Mouse (Mus musculus) kidney, postnatal 0 days (tissue): Measurements from ENCODE around the gene Sv2a. TPM values are rescaled to one million over a fixed set of nuclear protein-coding genes. Genes with fewer than 3 reads are reported as not detected.

Experiments used
- ATAC-seq: fragments of 200-750 bp; cut with Nextera tagmentation; replicated peaks from 2 replicates; pipeline ENCODE4 v1.8.0; 2017; ENCODE audit warnings: low read depth, moderate number of reproducible peaks, moderate TSS enrichment, moderate library complexity; ENCODE audit not compliant: low FRiP score
- DNase-seq: peaks from one replicate; pipeline ENCODE4 v3.0.0-alpha.2; 2016; ENCODE audit warnings: low spot score
- H3K27ac ChIP-seq: fragments of 300-500 bp; sonication (generic); 2 replicates; pipeline ENCODE4 v1.5.1; 2014; ENCODE audit warnings: mild to moderate bottlenecking
- H3K27me3 ChIP-seq: fragments of 300-500 bp; sonication (generic); 2 replicates; pipeline ENCODE4 v1.6.1; 2014; ENCODE audit warnings: low read length, mixed read lengths; ENCODE audit not compliant: insufficient read depth
- H3K36me3 ChIP-seq: fragments of 300-500 bp; sonication (generic); 2 replicates; pipeline ENCODE4 v1.6.1; 2014; ENCODE audit warnings: low read length, mixed read lengths; ENCODE audit not compliant: insufficient read depth
- H3K4me1 ChIP-seq: fragments of 300-500 bp; sonication (generic); replicated peaks from 2 replicates; pipeline ENCODE4 v1.6.1; 2014; ENCODE audit warnings: antibody characterized with exemption, low read length, mixed read lengths; ENCODE audit not compliant: insufficient read depth
- H3K4me2 ChIP-seq: fragments of 300-500 bp; sonication (generic); 2 replicates; pipeline ENCODE4 v1.6.1; 2014; ENCODE audit warnings: mild to moderate bottlenecking, low read length, moderate library complexity, mixed read lengths
- H3K4me3 ChIP-seq: fragments of 300-500 bp; sonication (generic); replicated peaks from 2 replicates; pipeline ENCODE4 v1.5.1; 2014; ENCODE audit warnings: low read depth, low read length
- H3K9ac ChIP-seq: fragments of 300-500 bp; sonication (generic); 2 replicates; pipeline ENCODE4 v1.6.1; 2014; ENCODE audit warnings: low read depth, low read length
- H3K9me3 ChIP-seq: fragments of 300-500 bp; sonication (generic); replicated peaks from 2 replicates; pipeline ENCODE4 v1.6.1; 2016; ENCODE audit warnings: low read length, inconsistent platforms, mixed read lengths
- CTCF ChIP-seq: IDR thresholded peaks from 2 replicates; pipeline ENCODE4 v1.5.1; 2016; ENCODE audit warnings: antibody characterized with exemption, low read depth, mild to moderate bottlenecking, moderate library complexity
- WGBS: fragments of 180-500 bp; shearing (Covaris S2); extraction: QIAGEN DNeasy Blood & Tissue Kit; methylation state at CpG from one replicate; pipeline ENCODE4 v1.1.7; 2014; 5-methylcytosine and 5-hydroxymethylcytosine counted together
- polyA plus RNA-seq: library from polyadenylated mRNA; unstranded; fragments of >200 nt; fragmentation: Nextera tagmentation; extraction: Ambion mirVana; gene quantifications from 2 replicates; pipeline ENCODE4 v1.2.1, GENCODE M21; 2015

The Sv2a gene
- polyA plus RNA-seq, 1 experiment from 2014 or later = 12.2 TPM

DNA sequence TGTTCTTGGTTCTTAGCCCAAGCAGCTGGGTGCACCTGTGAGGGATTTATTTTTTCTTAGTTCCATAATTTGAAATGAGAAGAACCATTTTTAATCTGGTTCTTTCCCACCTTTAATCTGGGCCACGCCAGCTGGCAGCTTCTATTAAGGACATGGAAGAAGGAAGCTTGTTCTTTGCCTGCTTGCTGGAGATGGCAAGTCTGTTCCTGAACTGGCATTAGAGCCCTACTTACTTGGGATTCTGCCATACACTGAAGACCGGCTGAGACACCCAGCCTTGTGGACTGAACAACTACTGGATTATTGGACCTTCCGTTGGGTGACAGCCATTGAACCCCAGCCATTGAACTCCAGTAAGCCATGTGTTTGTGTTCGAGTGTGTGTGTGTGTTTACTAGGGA is 41.8 kb downstream of the Sv2a start:
- no peak for TF ChIP-seq CTCF
- no peak overlapping the region for H3K27ac ChIP-seq
- peaks cover 33% of the 10 kb centered on the region for H3K4me1 ChIP-seq
- no peaks in the 10 kb centered on the region for H3K9me3 ChIP-seq
- no peak overlapping the region for H3K4me3 ChIP-seq
- DNase-seq (no peak), ATAC-seq (no peak)
- no peak overlapping the region for H3K9ac ChIP-seq
- H3K27me3 ChIP-seq = no peaks in the 10 kb centered on the region
- 87% methylated on average over 4 of the region's 4 CpGs for WGBS
- H3K36me3 ChIP-seq = no peaks in the 10 kb centered on the region
- peak overlapping the region; percentile 60 for H3K4me2 ChIP-seq

DNA sequence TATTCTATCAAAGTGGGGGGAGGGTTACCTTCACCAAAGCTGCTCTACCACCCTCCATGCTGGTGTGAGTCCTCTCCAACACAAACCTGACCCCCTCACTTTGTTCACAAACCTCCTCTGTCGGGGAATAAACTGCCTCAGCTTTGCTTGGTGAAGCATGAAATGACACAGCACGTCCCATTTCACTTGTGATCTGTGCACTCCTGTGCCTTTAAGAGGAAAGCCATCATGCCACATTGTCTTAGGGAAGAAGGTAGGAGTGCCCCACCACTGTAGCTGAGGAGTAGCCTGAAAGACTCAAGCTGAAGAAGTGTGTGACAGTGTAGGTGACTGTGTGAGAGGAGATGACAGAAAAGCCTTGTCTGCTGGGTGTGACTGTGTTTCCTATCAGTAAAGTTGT is 44.5 kb downstream of the Sv2a start:
- no peak overlapping the region for H3K4me2 ChIP-seq

DNA sequence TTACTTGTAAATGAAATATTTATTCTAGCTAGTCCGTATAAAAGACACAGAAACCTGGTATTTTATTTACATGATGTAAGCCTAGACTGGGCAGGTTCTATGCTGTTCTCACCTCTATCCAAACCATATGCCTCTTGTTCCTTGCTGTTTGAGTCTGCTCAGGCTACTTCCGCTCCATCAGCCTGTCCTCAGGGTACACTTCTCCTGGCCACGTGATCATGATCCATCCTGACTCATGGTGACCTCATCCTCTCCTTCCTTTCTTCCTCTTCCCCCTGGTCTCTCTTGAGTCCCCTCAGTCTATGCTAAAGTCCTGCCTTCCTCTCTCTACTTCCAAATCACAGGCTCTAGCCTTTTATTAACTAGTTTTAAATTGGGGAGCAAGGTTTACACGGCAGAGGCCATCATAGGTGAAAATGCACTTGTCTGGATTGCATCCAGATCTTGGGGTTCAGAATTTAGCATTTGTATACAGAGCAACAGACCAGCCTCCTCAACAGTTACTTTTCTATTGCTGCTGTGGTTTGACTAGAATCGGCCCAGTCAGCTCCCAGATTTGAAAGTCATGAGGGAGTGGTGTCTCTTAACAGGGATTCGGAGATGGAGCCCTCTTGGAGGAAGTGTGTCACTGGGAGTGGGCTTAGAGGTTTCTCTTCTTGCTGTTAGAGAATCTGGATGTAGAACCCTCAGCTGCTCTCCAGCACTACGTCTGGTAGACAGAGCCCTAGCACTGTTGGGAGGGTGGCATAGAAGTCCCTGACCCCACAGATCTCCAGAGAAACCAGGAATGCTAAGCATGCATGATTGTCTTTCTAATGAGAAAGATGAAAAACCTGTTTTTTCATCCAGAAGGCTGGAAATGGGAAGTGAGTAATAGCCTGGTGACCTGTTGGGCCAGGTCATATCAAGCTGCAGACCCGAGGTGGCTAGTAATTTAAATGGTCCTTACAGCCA is 46.0 kb downstream of the Sv2a start:
- TF ChIP-seq CTCF = no peak
- no peak for ATAC-seq
- Histone ChIP-seq H3K4me2 (no peak overlapping the region), H3K27ac (no peak overlapping the region), H3K4me1 (peaks cover 28% of the 10 kb centered on the region), H3K36me3 (no peaks in the 10 kb centered on the region), H3K9ac (no peak overlapping the region), H3K9me3 (no peaks in the 10 kb centered on the region), H3K4me3 (no peak overlapping the region), H3K27me3 (no peaks in the 10 kb centered on the region)
- 49% methylated on average over 8 of the region's 8 CpGs for WGBS
- DNase-seq = no peak

More for the DNA sequence above, 44.5 kb downstream of the Sv2a start:
- no peak overlapping the region for H3K9ac ChIP-seq
- H3K27ac ChIP-seq = no peak overlapping the region
- H3K36me3 ChIP-seq = no peaks in the 10 kb centered on the region
- H3K9me3 ChIP-seq = no peaks in the 10 kb centered on the region
- H3K27me3 ChIP-seq = no peaks in the 10 kb centered on the region
- ATAC-seq = no peak
- no peak for DNase-seq
- TF ChIP-seq CTCF = no peak
- 22% methylated on average over 2 of the region's 2 CpGs for WGBS
- peaks cover 28% of the 10 kb centered on the region for H3K4me1 ChIP-seq
- H3K4me3 ChIP-seq = no peak overlapping the region

DNA sequence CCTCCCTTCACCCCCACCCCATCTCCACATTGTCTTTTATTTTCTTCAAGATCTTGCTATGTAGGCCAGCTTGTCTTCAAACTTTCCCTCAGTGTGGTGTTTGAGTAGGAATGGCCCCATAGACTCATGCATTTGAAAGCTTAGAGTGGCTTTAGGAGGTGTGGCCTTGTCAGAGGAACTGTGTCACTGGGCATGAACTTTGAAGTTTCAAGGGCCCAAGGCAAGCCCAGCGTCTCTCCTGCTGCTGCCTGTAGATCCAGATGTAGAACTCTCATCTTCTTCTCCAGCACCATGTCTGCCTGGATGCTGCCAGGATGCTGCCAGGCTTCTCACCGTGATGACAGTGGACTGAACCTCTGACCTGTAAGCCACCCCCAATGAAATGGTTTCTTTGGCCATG is 47.9 kb downstream of the Sv2a start:
- H3K4me1 ChIP-seq = peaks cover 14% of the 10 kb centered on the region
- no peak overlapping the region for H3K27ac ChIP-seq
- no peak for TF ChIP-seq CTCF
- DNase-seq (no peak), ATAC-seq (no peak)
- no peak overlapping the region for H3K4me3 ChIP-seq
- 69% methylated on average over 2 of the region's 2 CpGs for WGBS
- no peaks in the 10 kb centered on the region for H3K27me3 ChIP-seq
- H3K4me2 ChIP-seq = no peak overlapping the region
- H3K9me3 ChIP-seq = no peaks in the 10 kb centered on the region
- no peaks in the 10 kb centered on the region for H3K36me3 ChIP-seq
- no peak overlapping the region for H3K9ac ChIP-seq

DNA sequence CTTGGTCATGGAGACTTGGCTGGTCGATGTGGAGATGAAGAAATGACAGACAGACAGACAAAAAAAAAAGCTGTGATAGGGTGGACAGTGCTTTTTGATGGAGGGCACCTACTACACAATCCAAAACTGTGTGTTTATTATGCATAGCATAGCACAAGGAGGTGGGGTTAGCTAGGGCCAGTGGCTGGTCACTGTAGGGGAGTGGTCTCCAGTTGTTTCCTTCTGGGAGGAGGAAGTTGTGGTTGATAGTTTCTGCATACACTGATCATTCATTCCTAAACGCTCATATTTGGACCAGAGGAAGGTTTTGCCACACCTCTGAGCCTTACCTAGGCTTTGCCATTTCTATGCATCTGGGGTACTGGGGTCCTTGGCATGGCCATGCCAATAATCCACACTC is 49.5 kb downstream of the Sv2a start:
- Histone ChIP-seq H3K36me3 (no peaks in the 10 kb centered on the region), H3K9ac (no peak overlapping the region), H3K27me3 (no peaks in the 10 kb centered on the region), H3K9me3 (no peaks in the 10 kb centered on the region), H3K27ac (no peak overlapping the region), H3K4me3 (no peak overlapping the region), H3K4me2 (no peak overlapping the region), H3K4me1 (peaks cover 6% of the 10 kb centered on the region)
- 76% methylated on average over 2 of the region's 2 CpGs for WGBS
- ATAC-seq = no peak
- no peak for TF ChIP-seq CTCF
- DNase-seq = no peak

DNA sequence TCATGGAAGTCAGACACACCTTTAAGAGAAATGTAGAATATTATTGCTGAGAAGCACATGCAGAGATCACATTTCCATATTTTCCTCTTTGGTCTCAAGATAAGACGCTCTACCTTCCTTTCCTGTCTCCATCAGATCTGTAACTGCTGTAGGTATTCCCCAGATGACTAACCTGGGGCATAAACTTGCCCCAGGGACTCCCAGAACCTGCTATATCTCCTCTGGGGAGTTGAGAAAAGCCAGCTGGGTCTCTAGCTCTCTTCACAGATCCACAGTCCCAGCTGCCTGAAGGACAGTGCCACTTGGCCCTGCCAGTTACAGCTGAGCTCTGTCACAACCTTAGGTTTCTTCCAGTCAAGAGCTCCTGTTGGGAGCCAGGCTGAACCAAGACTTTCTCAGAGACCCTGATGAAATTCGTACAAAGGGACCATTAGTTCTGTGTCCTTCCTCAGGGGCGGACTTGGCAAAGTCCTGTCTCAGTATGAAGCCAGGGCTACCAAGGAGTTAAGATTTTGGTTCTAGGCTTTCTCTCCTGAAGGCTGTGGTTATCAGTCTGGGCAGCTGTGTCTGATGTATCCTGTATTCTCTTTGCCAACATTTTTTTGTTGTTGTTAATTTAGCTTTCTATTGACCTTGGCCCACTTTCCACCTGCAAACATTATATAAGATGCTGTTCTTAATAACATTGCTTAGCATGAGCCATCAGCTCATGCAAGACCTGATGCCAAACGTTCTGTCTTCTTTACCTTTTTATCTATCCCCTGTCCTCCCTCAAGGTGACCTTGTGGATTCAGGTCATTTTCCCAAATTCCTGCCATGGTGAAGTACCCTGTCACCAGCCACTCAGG is 50.2 kb downstream of the Sv2a start:
- TF ChIP-seq CTCF = no peak
- Histone ChIP-seq H3K36me3 (no peaks in the 10 kb centered on the region), H3K9ac (no peak overlapping the region), H3K27ac (no peak overlapping the region), H3K27me3 (no peaks in the 10 kb centered on the region), H3K4me2 (no peak overlapping the region), H3K4me3 (no peak overlapping the region), H3K4me1 (no peaks in the 10 kb centered on the region), H3K9me3 (no peaks in the 10 kb centered on the region)
- ATAC-seq (no peak), DNase-seq (no peak)
- 74% methylated on average over 4 of the region's 4 CpGs for WGBS
